Mouse (Mus musculus) Patski (cell line): ENCODE measurements around the gene Dnttip1. TPM values are rescaled to one million over a fixed set of nuclear protein-coding genes. Genes with fewer than 3 reads are reported as not detected.

Experiments
- ATAC-seq: fragments of 100-300 bp; one replicate; pipeline ENCODE4 v1.8.0; 2021
- CTCF ChIA-PET: fragments of 350-600 bp; sonication (Branson Sonifier 250); formaldehyde crosslinking; loops from one replicate; lab custom pipeline; 2022; ENCODE audit warnings: inconsistent platforms; lab: Charles Lee
- POLR2A ChIA-PET: fragments of 350-600 bp; sonication (Branson Sonifier 250); formaldehyde crosslinking; loops from one replicate; lab custom pipeline; 2022; ENCODE audit warnings: antibody characterized with exemption, inconsistent platforms; lab: Charles Lee
- DNase-seq: peaks from one replicate; pipeline ENCODE4 v3.0.0-alpha.2; 2011; ENCODE audit warnings: low read depth, low spot score
- H3K27me3 ChIP-seq: fragments of 371-371 bp; one replicate; pipeline ENCODE4 v1.5.1; 2021
- CTCF ChIP-seq: fragments of 100-300 bp; IDR thresholded peaks from one replicate; pipeline ENCODE4 v1.5.1; 2021
- in situ Hi-C: fragments of 300-500 bp; cut with MboI; formaldehyde crosslinking; loops from 3 replicates; pipeline ENCODE4 v1.11.1; 2018; ENCODE audit warnings: low pct_unique_long_range_greater_than_20kb, mixed read lengths
- polyA plus RNA-seq: library from polyadenylated mRNA; unstranded; gene quantifications from one replicate; pipeline ENCODE4 v1.2.3, GENCODE M21; 2021

The Dnttip1 gene
- polyA plus RNA-seq, 1 experiment from 2014 or later: 49.8 TPM

GRCm38 (mm10) chr2:164778015-164778287 lies 32.2 kb downstream of the Dnttip1 start:
- ATAC-seq: no peak

GRCm38 (mm10) chr2:164778809-164779208 lies 33.0 kb downstream of the Dnttip1 start:
- in situ Hi-C loops: no loop called here
- H3K27me3 ChIP-seq: no peaks in the 10 kb centered on the region
- ChIA-PET POLR2A (interaction anchor here (1.1 kb wide), 1 partner anchor 14 kb away, joined by 3 read pairs; no protein-coding TSS in a partner anchor), CTCF (interaction anchor here (0.8 kb wide), 1 partner anchor 30 kb away, joined by 3 read pairs; no protein-coding TSS in a partner anchor)
- DNase-seq: no peak
- ATAC-seq: no peak
- TF ChIP-seq CTCF: no peak

More at GRCm38 (mm10) chr2:164778015-164778287, 32.2 kb downstream of the Dnttip1 start:
- TF ChIP-seq CTCF: no peak
- in situ Hi-C loops: no loop called here
- DNase-seq: no peak
- H3K27me3 ChIP-seq: no peaks in the 10 kb centered on the region
- ChIA-PET CTCF (no interaction called here), POLR2A (no interaction called here)

- POLR2A ChIA-PET: interaction anchor here (1.1 kb wide), 1 partner anchor 13 kb away, joined by 3 read pairs; no protein-coding TSS in a partner anchor
- no peak for DNase-seq
- no peaks in the 10 kb centered on the region for H3K27me3 ChIP-seq
- no peak for ATAC-seq
- in situ Hi-C loops: no loop called here
- CTCF ChIA-PET: interaction anchor here (1.4 kb wide), 1 partner anchor 14 kb away, joined by 6 read pairs; no protein-coding TSS in a partner anchor
- TF ChIP-seq CTCF: no peak
These were observed 33.8 kb downstream of the Dnttip1 start, which contains the start of gene Tnnc2 for GRCm38 (mm10) chr2:164779481-164780086. Gene Tnnc2, minus strand, starts transcription at chr2:164779967.

DNA sequence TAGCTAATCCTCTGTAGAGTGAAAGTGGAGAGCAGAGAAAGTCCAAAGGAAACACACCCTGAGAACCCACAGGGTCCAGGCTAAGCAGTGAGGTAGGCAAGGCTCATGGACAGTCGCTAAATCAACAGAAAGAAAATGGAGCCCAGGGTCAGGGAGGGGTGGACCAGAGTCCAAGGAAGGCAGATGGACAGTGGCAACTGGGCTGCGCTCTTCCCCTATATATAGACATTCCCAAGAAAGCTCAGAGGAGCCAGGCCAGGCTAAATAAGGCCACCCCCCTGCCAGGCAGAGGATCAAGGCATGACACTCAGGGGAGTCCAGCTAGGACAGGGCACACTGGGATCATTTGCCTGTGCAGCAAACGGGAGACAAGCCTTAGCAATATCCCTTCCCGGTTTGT lies 36.1 kb downstream of the Dnttip1 start:
- H3K27me3 ChIP-seq: no peaks in the 10 kb centered on the region
- in situ Hi-C loops: no loop called here
- ChIA-PET CTCF (no interaction called here), POLR2A (no interaction called here)
- no peak for TF ChIP-seq CTCF
- ATAC-seq (no peak), DNase-seq (no peak)

DNA sequence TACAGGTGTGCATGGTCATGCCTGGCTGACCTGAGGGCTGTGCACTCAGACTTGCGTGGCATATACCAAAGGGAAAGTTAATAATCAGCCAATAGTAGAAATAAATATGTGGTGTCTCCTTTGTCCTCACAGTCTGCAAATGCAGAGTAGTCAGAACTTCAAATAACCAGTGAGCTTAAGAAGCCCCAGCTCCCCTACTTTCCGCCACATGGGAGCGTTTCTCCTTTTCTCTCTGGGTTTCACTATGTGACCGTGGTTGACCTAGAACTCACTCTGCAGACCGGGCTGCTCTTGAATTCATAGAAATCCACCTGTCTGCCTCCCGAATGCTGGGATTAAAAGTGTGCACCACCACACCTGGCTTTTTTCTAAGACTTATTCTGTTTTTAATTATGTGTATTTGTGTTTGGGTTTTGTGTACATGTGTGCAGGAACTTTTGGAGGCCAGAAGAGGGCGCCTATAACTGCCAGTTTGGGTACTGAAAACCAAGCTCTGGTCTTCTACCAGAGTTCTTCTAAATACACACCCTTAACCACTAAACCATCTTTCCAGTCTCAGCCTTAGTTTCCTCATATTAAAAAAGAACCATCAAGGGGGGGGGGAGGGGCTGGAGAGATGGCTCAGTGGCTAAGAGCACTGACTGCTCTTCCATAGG lies 38.3 kb downstream of the Dnttip1 start:
- ATAC-seq: no peak
- DNase-seq: no peak
- no peak for TF ChIP-seq CTCF
- ChIA-PET CTCF (interaction anchor here (1.3 to 2.1 kb wide), 3 partner anchors 10 to 15 kb away, joined by 4 to 9 read pairs (median 4); no protein-coding TSS in a partner anchor), POLR2A (interaction anchor here (1.0 kb wide), 1 partner anchor 25 kb away, joined by 3 read pairs; no protein-coding TSS in a partner anchor)
- no peaks in the 10 kb centered on the region for H3K27me3 ChIP-seq
- in situ Hi-C loops: no loop called here

- in situ Hi-C loops: no loop called here
- ATAC-seq: no peak
- no peak for DNase-seq
- ChIA-PET CTCF (interaction anchor here (1.3 to 2.1 kb wide), 6 partner anchors 8 to 25 kb away, joined by 3 to 12 read pairs (median 4); no protein-coding TSS in a partner anchor), POLR2A (interaction anchor here (0.7 kb wide), 1 partner anchor 36 kb away, joined by 3 read pairs; no protein-coding TSS in a partner anchor)
- TF ChIP-seq CTCF: no peak
- no peaks in the 10 kb centered on the region for H3K27me3 ChIP-seq
These were observed 39.2 kb downstream of the Dnttip1 start for GRCm38 (mm10) chr2:164784869-164785420.

GRCm38 (mm10) chr2:164785481-164786387 lies 40.0 kb downstream of the Dnttip1 start, which contains the start of gene Snx21:
Gene Snx21, plus strand, starts transcription at chr2:164785823.
- ChIA-PET CTCF (interaction anchor here (1.0 to 1.8 kb wide), 6 partner anchors 8 to 57 kb away, joined by 3 to 12 read pairs (median 4); no protein-coding TSS in a partner anchor), POLR2A (interaction anchor here (0.7 to 1.3 kb wide), 3 partner anchors 14 to 93 kb away, joined by 3 to 6 read pairs (median 3); partner anchors contain the start of gene Pcif1)
- H3K27me3 ChIP-seq: no peaks in the 10 kb centered on the region
- in situ Hi-C loops: no loop called here
- no peak for TF ChIP-seq CTCF
- ATAC-seq (peak; percentile 92), DNase-seq (peak; percentile 53)

DNA sequence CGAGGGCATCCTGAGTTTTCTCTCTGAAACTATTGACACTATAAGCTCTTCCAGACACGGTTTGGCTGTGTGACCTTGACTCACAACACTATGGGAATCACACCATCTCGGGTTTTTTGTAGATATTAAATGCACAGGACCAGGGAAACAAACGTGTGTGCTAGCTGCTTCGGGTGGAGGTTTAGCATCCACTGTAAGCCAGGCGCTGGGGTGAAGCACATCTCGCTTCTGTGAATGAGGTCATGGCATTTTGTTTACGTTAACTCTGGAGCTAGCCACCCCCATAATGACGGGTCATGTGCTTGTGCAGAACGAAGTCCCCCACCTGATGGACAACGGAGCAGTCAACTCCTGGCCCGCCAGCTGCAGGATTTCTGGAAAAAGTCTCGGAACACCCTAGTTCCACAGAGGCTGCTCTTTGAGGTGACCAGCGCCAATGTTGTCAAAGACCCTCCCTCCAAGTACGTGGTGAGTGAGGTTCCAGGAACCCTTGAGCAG lies 40.7 kb downstream of the Dnttip1 start:
- no peaks in the 10 kb centered on the region for H3K27me3 ChIP-seq
- ATAC-seq (peak; percentile 17), DNase-seq (no peak)
- ChIA-PET CTCF (interaction anchor here (1.0 to 1.5 kb wide), 3 partner anchors 12 to 56 kb away, joined by 3 to 5 read pairs (median 4); no protein-coding TSS in a partner anchor), POLR2A (interaction anchor here (1.2 to 1.3 kb wide), 2 partner anchors 13 to 92 kb away, joined by 3 to 6 read pairs; partner anchors contain the start of gene Pcif1)
- in situ Hi-C loops: no loop called here
- no peak for TF ChIP-seq CTCF

GRCm38 (mm10) chr2:164787032-164787431 lies 41.2 kb downstream of the Dnttip1 start:
- CTCF ChIA-PET: interaction anchor here (1.0 to 2.9 kb wide), 4 partner anchors 11 to 56 kb away, joined by 3 to 17 read pairs (median 4); partner anchors contain the start of genes Acot8 and Zswim3
- DNase-seq (no peak), ATAC-seq (no peak)
- no peaks in the 10 kb centered on the region for H3K27me3 ChIP-seq
- in situ Hi-C loops: no loop called here
- TF ChIP-seq CTCF: no peak
- POLR2A ChIA-PET: no interaction called here
